Mouse (Mus musculus) spleen, adult 2 months (tissue): ENCODE data around the gene Mrpl14.

ENCODE experiments used
- CTCF ChIP-seq: fragments of 200-500 bp; IDR thresholded peaks from 2 replicates; pipeline ENCODE4 v1.5.1; 2011; ENCODE audit warnings: mild to moderate bottlenecking, inconsistent platforms; ENCODE audit not compliant: insufficient read depth, insufficient read length, insufficient replicate concordance; ENCODE audit errors: extremely low read depth
- POLR2A ChIP-seq: fragments of 200-500 bp; IDR thresholded peaks from 2 replicates; pipeline ENCODE4 v1.6.1; 2011; ENCODE audit warnings: low read depth, low read length, inconsistent platforms

DNA sequence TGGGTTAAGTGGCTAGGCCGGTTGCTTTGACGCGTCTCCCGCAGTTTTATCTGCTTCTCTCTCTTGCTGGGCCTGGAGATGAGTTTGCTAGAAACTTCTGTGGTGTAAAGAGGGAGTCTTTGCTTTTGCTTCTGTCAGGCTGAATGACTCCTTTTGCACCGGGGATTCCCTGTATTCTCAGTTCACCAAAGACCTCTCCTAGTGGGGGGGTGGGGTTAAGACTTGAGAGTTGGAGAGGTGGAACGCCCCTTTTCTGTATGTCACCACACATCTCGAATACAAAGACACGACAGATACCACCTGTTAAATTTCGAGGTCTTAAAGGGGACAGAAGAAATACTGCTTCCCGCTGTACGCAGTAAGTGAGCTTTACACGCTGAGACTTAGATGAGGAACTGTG, 594 bp downstream of the Mrpl14 start, which contains the start of gene Tmem63b:
- TF ChIP-seq POLR2A (no peak), CTCF (no peak)
